Mouse (Mus musculus) megakaryocyte-erythroid progenitor cell, adult 5 weeks (primary cell): ENCODE measurements around the gene Pea15a. TPM values are rescaled to one million over a fixed set of nuclear protein-coding genes. Genes with fewer than 3 reads are reported as not detected.

Experiments used
- polyA plus RNA-seq: library from polyadenylated mRNA; stranded (reverse); fragments of >175 nt; gene quantifications from 2 replicates; pipeline ENCODE4 v1.2.3, GENCODE M21; 2012

Gene Pea15a
- polyA plus RNA-seq = 2.8 and 4.4 TPM in 2 replicates

GRCm38 (mm10) chr1:172206141-172206917 is at the start of gene Pea15a:
Pea15a (minus strand) TSS chr1:172206804.

GRCm38 (mm10) chr1:172219451-172220406 is 13.1 kb upstream of the Pea15a start, which contains the start of gene Casq1:
Casq1 (minus strand) TSS chr1:172219868.

GRCm38 (mm10) chr1:172147835-172148278 is 58.7 kb downstream of the Pea15a start, which contains the start of gene Dcaf8:
Dcaf8 (plus strand) TSS chr1:172148084.

Other genes starting within 250 kb of the Pea15a start
- 8.1 and 9.9 TPM in 2 replicates for gene Vangl2, start 178.4 kb downstream of the Pea15a start, polyA plus RNA-seq
- gene Nhlh1, start 149.2 kb downstream of the Pea15a start, polyA plus RNA-seq = 0.06 TPM in 1 of 2 replicates, not detected in the other
- gene Copa, start 124.3 kb downstream of the Pea15a start, polyA plus RNA-seq = 55.2 and 58.3 TPM in 2 replicates
- 17.6 and 21.1 TPM in 2 replicates for gene Ncstn, start 124.0 kb downstream of the Pea15a start, polyA plus RNA-seq
- gene Pex19, start 80.0 kb downstream of the Pea15a start, polyA plus RNA-seq = 15.1 and 15.2 TPM in 2 replicates
- 60.9 and 69.9 TPM in 2 replicates for gene Dcaf8, start 58.7 kb downstream of the Pea15a start, polyA plus RNA-seq
- not detected in 2 replicates for gene Casq1, start 13.1 kb upstream of the Pea15a start, polyA plus RNA-seq
- gene Atp1a4, start 51.6 kb upstream of the Pea15a start, polyA plus RNA-seq = not detected in 2 replicates
- gene Igsf8, start 54.8 kb upstream of the Pea15a start, polyA plus RNA-seq = 88.2 and 88.9 TPM in 2 replicates
- not detected in 2 replicates for gene Atp1a2, start 91.3 kb upstream of the Pea15a start, polyA plus RNA-seq
- gene Kcnj9, start 122.5 kb upstream of the Pea15a start, polyA plus RNA-seq = 0.06 TPM in 1 of 2 replicates, not detected in the other
- gene Kcnj10, start 134.4 kb upstream of the Pea15a start, polyA plus RNA-seq = 0.06 and 0.09 TPM in 2 replicates
- gene Pigm, start 169.7 kb upstream of the Pea15a start, polyA plus RNA-seq = 9.1 and 9.6 TPM in 2 replicates